Mouse (Mus musculus): ENCODE data around the gene Srsf12.

Gene Srsf12

DNA sequence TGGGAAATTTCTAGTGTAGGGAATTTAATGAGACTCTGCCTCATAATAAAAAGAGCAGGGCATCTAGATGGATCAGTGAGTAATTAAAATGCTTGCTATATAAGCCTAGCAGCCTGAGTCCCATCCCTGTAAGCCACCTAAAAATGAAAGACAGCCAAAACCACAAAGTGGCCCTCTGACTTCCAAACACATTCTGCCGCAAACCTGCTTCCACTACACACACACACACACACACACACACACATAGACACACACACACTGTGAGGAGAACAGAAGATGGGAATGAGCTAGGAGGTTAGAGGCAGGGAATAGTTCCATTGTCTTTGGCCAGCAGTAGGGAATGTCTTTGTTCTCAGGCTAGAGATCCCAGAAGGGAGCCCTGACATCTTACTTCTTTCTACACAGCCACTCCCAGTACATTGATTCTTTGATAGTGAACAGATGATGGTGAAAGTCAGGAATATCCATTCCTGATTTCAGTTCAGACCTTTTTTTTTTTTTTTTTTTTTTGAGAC is 41.0 kb downstream of the Srsf12 start:
- DNase-seq (ENCODE audit: low read depth, low spot score): no peak

DNA sequence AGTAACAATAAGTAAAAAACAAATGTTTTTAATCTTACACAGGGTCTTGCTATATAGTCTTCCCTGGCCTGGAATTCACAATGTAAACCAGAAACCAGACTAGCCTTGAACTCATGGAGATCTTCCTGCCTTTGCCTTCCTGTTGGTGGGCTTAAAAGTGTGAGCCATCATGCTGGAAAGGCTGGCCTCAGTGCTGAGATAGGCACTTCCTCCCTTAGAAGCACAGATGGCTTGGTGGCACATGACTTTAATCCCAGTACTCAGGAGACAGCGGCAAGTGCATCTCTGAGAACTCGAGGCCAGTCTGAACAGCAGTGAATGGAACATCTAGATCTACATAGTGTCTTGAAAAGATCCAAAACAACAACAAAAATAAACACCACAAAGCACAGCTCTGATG is 42.1 kb downstream of the Srsf12 start:
- no peak for DNase-seq (ENCODE audit: low read depth, low spot score)

DNA sequence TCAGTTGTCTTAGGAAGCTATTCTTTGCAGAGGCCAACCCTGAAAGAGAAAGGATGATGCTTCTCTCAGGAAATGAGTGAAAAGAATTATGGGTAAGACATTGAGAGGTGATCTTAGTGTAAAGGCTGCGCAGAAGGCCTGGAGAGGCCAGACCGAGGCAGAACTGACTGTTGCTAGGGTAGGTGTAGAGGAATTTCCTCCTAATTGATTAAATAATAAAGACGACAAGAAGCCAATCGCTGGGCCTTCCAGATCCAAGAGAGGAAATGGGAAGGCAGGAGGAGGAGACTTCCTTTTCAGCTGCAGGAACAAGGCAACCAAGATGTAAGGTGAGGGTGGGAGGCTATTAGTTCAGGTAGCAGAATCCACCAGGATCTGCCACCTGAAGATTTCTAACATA is 45.9 kb downstream of the Srsf12 start:
- DNase-seq (ENCODE audit: low read depth, low spot score): no peak

DNA sequence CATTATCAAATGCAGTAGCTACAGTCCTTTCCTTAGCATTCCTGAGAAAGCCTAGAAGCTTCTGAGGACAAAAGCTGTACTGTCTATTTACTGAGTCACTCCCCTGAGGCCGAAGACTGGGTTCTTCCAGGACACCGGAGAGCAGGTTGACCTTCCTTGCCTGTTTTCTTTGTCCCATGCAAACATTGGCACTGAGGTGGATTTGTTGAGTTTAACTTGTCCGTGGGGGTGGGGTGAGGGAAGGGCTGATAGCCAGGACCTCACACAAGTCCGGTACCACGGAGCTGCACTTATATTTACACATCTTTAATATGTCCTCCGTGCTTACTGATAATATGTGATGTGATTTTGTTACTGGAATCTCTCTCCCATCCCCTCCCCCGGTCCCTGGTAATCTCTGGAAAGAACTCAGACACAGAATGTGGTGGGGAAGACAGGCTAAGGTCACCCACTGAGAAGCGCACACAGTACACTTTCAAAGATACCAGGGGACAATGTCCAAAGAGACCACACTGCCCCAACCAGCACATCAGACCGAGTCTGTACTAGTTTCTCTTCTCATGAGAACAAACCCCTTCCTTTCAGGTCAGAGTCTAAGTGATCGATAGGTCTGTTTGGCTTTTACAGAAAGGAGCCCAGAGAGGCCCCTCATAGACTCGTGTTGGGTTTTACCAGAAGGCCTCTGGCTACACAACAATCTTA is 48.6 kb downstream of the Srsf12 start:
- DNase-seq (ENCODE audit: low read depth, low spot score): no peak

DNA sequence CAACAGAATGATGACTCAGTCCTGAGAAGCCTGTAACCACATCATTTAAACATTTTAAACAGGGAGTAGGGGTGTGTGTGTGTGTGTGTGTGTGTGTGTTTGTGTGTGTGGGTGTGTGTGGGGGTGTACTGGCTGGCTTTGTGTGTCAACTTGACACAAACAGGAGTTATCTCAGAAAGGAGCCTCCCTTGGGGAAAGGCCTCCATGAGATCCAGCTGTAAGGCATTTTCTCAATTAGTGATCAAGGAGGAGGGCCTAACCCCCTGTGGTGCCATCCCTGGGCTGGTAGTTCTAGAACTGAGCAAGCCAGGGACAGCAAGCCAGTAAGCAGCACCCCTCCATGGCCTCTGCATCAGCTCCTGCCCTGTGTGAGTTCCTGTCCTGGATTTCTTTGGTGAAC is 51.5 kb downstream of the Srsf12 start:
- no peak for DNase-seq (ENCODE audit: low read depth, low spot score)

DNA sequence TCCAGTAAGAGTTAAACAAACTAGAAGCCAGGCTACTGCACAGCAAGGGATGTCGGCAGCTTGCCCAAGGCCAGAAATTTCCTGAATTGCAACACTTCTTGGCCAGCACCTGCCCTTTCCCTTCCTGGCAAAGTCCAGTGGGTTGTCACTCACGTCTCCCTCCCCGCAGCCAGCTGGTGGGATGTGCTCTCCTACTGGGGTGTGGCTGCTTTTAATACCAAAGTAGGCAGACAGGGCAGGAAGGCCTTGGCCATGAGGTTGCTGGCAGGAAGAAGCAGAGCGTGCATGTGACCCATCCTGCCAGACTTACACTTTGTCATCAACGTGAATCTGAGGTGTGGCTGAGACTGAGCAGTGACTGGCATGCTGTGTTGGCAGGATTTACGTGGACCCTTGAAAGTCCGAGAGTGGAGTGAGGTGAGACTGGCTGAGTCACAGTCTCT is 52.5 kb downstream of the Srsf12 start:
- DNase-seq (ENCODE audit: low read depth, low spot score): no peak

DNA sequence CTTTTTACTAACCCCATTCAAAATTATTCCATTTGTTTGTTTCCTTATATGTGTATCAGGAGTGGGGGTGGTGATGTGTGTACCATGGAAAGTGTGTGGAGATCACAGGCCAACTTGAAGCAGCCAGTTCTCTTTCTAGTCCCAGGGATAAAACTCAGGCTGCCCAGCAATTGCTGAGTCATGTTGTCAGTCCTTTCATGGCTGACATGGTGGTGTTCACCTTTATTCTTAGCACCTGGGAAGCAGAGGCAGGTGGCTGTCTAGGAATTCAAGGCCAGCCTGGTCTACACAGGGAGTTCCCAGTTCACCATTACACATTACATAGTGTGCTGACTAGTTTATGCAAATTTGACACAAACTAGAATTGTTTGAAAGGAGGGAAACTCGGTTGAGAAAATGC is 54.1 kb downstream of the Srsf12 start:
- no peak for DNase-seq (ENCODE audit: low read depth, low spot score)

DNA sequence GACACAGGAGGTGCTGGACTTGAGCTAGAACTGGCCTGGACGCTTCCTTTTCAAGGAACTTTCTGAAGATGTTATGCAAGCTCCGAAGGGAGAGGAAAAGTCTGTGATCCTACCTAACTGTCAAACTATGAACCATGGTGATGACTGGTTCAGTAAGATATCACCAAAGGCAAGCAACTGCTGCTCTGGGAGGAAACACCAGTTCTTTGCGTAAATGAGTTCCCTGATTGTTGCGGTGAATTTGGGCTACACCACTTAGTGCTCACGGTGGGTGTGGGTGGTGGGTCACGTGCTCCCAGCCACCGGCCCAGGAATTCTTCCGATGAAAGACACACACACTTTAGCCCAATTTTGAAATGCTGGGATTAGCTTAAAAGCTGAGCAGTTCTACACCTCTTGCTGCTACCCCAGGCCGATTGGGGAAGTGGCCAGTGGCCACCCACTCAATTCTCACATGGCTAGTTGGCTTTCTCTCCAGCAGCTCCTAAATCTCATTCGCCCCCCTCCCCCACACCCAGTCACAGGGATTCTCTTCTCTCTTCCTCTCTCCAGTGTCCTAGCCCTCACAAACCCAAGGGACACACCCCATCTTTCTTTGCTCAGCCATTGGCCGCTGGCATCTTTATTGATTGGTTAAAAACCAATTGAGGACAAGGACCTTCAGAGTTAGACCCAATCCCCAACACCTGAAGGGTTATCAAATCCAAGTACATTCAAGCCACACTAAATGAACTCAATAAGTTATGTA is 56.4 kb downstream of the Srsf12 start:
- DNase-seq (ENCODE audit: low read depth, low spot score): peak; percentile 83

DNA sequence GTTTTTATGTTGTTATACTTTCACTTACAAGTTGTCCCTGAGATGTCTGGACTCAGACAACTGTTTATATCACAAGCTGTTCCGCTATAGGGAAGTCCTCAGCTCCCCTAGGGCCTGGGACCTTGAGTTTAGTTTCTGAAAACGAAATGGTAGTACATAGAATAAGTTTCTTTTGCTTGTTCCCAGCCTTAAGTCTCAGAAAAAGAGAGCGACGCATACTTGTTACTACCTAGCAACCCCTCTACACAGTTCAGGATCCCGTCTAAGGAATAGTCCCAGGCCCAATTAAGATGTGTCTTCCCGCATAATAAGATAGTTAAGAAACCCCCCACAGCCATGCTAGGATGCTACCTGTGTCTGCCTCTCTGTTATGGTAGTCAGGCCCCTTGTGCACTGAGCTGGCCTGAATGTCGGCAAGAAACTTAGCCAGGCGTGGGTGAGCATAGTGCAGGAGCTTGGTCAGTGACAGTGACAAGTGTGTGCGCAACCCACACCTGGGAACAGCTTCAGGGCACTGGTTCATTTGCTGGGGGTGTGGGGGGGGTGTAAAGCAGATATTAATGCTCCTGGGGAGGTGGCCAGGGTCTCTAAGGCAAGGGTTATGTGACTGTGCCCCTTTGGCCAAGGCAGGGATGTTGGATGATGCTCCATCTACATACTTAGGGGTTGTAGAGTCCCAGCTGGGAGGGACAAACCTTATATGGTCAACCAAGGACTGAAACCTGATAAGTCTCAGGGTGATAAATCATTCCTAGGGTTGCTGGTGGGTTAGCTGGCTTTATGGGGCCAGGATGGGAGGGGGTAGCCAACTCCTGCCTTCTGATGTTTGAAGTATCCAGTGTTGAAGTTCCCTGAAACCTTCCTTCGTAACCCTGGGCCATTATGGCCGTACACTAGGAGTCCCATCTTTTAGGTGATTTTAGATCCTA is 61.9 kb downstream of the Srsf12 start:
- DNase-seq (ENCODE audit: low read depth, low spot score): no peak

DNA sequence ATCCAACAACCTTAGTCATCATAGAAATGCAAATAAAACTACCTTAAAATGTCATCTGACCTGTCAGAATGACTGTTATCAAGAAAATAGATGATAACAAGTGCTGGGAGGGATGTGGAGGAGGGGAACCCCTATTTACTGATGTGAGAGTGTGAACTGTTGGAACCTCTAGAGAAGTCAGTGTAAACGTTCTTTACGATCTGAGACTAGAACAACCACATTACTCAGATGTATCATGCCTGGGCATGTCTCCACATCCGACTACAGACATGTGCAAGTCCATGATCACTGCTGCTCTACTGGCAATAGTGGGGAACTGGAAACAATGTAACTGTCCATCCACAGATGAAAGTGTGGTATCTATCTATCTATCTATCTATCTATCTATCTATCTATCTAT is 64.6 kb downstream of the Srsf12 start:
- DNase-seq (ENCODE audit: low read depth, low spot score): no peak

DNA sequence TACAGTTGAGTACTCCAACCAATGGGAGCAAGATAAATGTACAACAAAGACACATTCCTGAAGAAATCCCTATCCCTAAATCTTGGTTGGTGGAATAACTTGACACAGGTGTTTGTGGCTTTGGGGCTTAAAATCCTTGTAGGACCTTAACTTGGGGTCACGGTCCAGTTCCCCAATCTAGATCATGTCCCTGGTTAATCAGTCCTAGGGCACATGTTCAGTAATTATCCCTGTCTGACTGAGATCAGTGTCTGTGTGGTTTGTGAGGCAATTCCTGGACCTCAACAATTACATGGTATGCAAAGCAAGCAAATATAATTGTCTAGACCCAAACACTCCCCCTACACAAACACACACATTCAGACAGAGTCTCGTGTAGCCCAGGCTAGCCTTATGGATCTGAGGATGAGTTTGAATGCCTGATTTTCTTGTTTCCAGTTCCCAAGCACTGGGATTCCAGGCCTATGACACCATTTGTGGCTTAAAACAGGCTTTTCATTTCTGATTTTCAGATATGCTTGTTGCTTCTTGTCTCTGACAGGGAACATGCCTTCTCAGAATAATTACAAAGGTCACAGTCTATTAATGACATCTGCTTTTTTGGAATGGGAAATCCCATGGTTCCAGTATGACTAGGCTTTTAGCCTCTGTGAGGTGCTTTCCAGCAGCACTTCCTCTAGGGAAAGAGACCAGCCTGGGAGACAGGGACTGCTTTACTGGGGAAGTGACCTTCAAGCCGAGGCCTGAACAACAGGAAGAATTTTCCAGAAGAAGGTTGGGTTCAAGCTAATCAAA is 73.3 kb downstream of the Srsf12 start:
- DNase-seq (ENCODE audit: low read depth, low spot score): no peak
